Mouse (Mus musculus) testis, adult 2 months (tissue): ENCODE measurements at regions not wholly inside any gene's neighbourhood (a gene's known extent, or its start where the extent isn't known, plus 50 kb on each side); places are given as distances from the start of the nearest gene placed in this dataset.

Source experiments
- CTCF ChIP-seq: fragments of 200-500 bp; IDR thresholded peaks from 2 replicates; pipeline ENCODE4 v1.5.1; 2012; ENCODE audit warnings: low read depth, mild to moderate bottlenecking, inconsistent platforms, low read length, moderate library complexity; ENCODE audit not compliant: control insufficient read depth, insufficient read depth, insufficient replicate concordance
- POLR2A ChIP-seq: fragments of 200-500 bp; IDR thresholded peaks from 2 replicates; pipeline ENCODE4 v1.6.1; 2012; ENCODE audit warnings: low read depth, mild to moderate bottlenecking, inconsistent platforms, low read length, moderate library complexity; ENCODE audit not compliant: control insufficient read depth

- TF ChIP-seq POLR2A (no peak), CTCF (no peak)
These were observed 208.8 kb upstream of the Arid1b start for GRCm38 (mm10) chr17:4785281-4785839.
